Mouse (Mus musculus): ENCODE measurements around the gene Thbs4.

- TF ChIP-seq CTCF (IDR thresholded peaks at IDR 0.05; ENCODE audit: extremely low read depth, insufficient read depth, insufficient read length, insufficient replicate concordance) (no peak), POLR2A (IDR thresholded peaks at IDR 0.05; ENCODE audit: low read depth, low read length) (no peak)
These were observed 39.6 kb downstream of the Thbs4 start for GRCm38 (mm10) chr13:92755036-92755435.
